Mouse (Mus musculus) myocyte (in vitro differentiated cells): ENCODE measurements around the gene B3gnt8. TPM values are rescaled to one million over a fixed set of nuclear protein-coding genes. Genes with fewer than 3 reads are reported as not detected.

ENCODE experiments used
- H3K27me3 ChIP-seq: one replicate; pipeline ENCODE4 v1.6.1; 2011; ENCODE audit not compliant: control insufficient read depth, insufficient read depth, insufficient read length
- H3K36me3 ChIP-seq: one replicate; pipeline ENCODE4 v1.6.1; 2011; ENCODE audit not compliant: control insufficient read depth, insufficient read depth
- H3K4me2 ChIP-seq: one replicate; pipeline ENCODE4 v1.6.1; 2011; ENCODE audit warnings: low read depth, control low read depth
- H3K4me3 ChIP-seq: one replicate; pipeline ENCODE4 v1.5.1; 2011; ENCODE audit warnings: mild to moderate bottlenecking, control low read depth, moderate library complexity
- H3K79me2 ChIP-seq: one replicate; pipeline ENCODE4 v1.6.1; 2011; ENCODE audit not compliant: control insufficient read depth, insufficient read depth
- H3ac ChIP-seq: one replicate; pipeline ENCODE4 v1.6.1; 2011; ENCODE audit not compliant: control insufficient read depth, insufficient read length
- CEBPB ChIP-seq: IDR thresholded peaks from 2 replicates; pipeline ENCODE4 v1.6.1; 2011; ENCODE audit warnings: mild to moderate bottlenecking, moderate library complexity; ENCODE audit not compliant: poor library complexity, insufficient read depth, severe bottlenecking
- E2F4 ChIP-seq: IDR thresholded peaks from one replicate; pipeline ENCODE4 v1.6.1; 2011; ENCODE audit warnings: mild to moderate bottlenecking, control low read depth, moderate library complexity; ENCODE audit not compliant: insufficient read depth
- MAX ChIP-seq: IDR thresholded peaks from one replicate; pipeline ENCODE4 v1.6.1; 2011; ENCODE audit warnings: low read depth, mild to moderate bottlenecking, control low read depth
- MYOD1 ChIP-seq, 3 experiments: IDR thresholded peaks; one replicate each; pipeline ENCODE4 v1.6.1; 2011; ENCODE audit warnings: control low read depth in 2 of 3, low read depth in 2 of 3, mild to moderate bottlenecking in 2 of 3, moderate library complexity in 1 of 3; ENCODE audit not compliant: insufficient read length in 2 of 3, control insufficient read depth in 1 of 3
- MYOG ChIP-seq, 3 experiments: IDR thresholded peaks; one replicate each; pipeline ENCODE4 v1.6.1; 2011; ENCODE audit warnings: control low read depth in 2 of 3, low read depth in 2 of 3, mild to moderate bottlenecking in 2 of 3; ENCODE audit not compliant: insufficient read length in 2 of 3, control insufficient read depth in 1 of 3, insufficient read depth in 1 of 3
- POLR2A ChIP-seq: IDR thresholded peaks from one replicate; pipeline ENCODE4 v1.6.1; 2011; ENCODE audit warnings: low read depth, mild to moderate bottlenecking, control low read depth, moderate library complexity; ENCODE audit not compliant: insufficient read length
- POLR2AphosphoS2 ChIP-seq: IDR thresholded peaks from one replicate; pipeline ENCODE4 v1.6.1; 2011; ENCODE audit warnings: low read depth, control low read depth; ENCODE audit not compliant: insufficient read length
- REST ChIP-seq: IDR thresholded peaks from one replicate; pipeline ENCODE4 v1.6.1; 2011; ENCODE audit warnings: mild to moderate bottlenecking, control low read depth, moderate library complexity; ENCODE audit not compliant: insufficient read depth, insufficient read length
- SRF ChIP-seq: IDR thresholded peaks from one replicate; pipeline ENCODE4 v1.6.1; 2011; ENCODE audit warnings: low read depth; ENCODE audit not compliant: control insufficient read depth, insufficient read length
- TCF12 ChIP-seq: IDR thresholded peaks from one replicate; pipeline ENCODE4 v1.6.1; 2011; ENCODE audit warnings: mild to moderate bottlenecking, control low read depth; ENCODE audit not compliant: poor library complexity, insufficient read depth, severe bottlenecking
- TCF3 ChIP-seq: IDR thresholded peaks from one replicate; pipeline ENCODE4 v1.6.1; 2011; ENCODE audit warnings: low read depth, control low read depth; ENCODE audit not compliant: insufficient read length
- USF1 ChIP-seq: IDR thresholded peaks from one replicate; pipeline ENCODE4 v1.6.1; 2011; ENCODE audit warnings: low read depth, mild to moderate bottlenecking, control low read depth, moderate library complexity
- polyA plus RNA-seq: library from polyadenylated mRNA; unstranded; fragments of >200 nt; fragmentation: generic; extraction: Trizol; gene quantifications from one replicate; pipeline ENCODE4 v1.2.1, GENCODE M21; 2012; ENCODE audit warnings: missing spikeins

B3gnt8 gene
- polyA plus RNA-seq, 1 experiment = 3.1 TPM

GRCm38 (mm10) chr7:25610056-25610455, 16.4 kb upstream of the B3gnt8 start:
- no peaks in the 10 kb centered on the region for H3K79me2 ChIP-seq
- no peak for TF ChIP-seq MYOD1 (IDR thresholded peaks at IDR 0.05; ENCODE audit: control insufficient read depth in 1 of 3, insufficient read length in 2 of 3, low read depth in 2 of 3)
- no peak for TF ChIP-seq REST
- TF ChIP-seq CEBPB = no peak
- no peak for TF ChIP-seq MAX
- no peak for TF ChIP-seq E2F4
- TF ChIP-seq TCF12 = no peak
- no peak for TF ChIP-seq POLR2A
- TF ChIP-seq SRF = no peak
- TF ChIP-seq USF1 = no peak
- no peak for TF ChIP-seq TCF3
- TF ChIP-seq MYOG (IDR thresholded peaks at IDR 0.05; ENCODE audit: control insufficient read depth in 1 of 3, insufficient read depth in 1 of 3, insufficient read length in 2 of 3, low read depth in 2 of 3) = no peak
- TF ChIP-seq POLR2AphosphoS2 = no peak
- no peak overlapping the region for H3K4me2 ChIP-seq
- H3K36me3 ChIP-seq = no peaks in the 10 kb centered on the region
- H3K27me3 ChIP-seq = peaks cover 46% of the 10 kb centered on the region
- no peak overlapping the region for H3ac ChIP-seq
- no peak overlapping the region for H3K4me3 ChIP-seq

- no peak for TF ChIP-seq USF1
- TF ChIP-seq MYOD1 (IDR thresholded peaks at IDR 0.05; ENCODE audit: control insufficient read depth in 1 of 3, insufficient read length in 2 of 3, low read depth in 2 of 3) = no peak
- no peak for TF ChIP-seq POLR2A
- Histone ChIP-seq H3K79me2 (no peaks in the 10 kb centered on the region), H3K27me3 (peaks cover 47% of the 10 kb centered on the region), H3ac (no peak overlapping the region), H3K36me3 (no peaks in the 10 kb centered on the region), H3K4me3 (no peak overlapping the region), H3K4me2 (no peak overlapping the region)
Observed at GRCm38 (mm10) chr7:25611501-25611900, 15.0 kb upstream of the B3gnt8 start.

GRCm38 (mm10) chr7:25614086-25614485, 12.4 kb upstream of the B3gnt8 start:
- H3K4me3 ChIP-seq = no peak overlapping the region
- H3K79me2 ChIP-seq = no peaks in the 10 kb centered on the region
- TF ChIP-seq E2F4 = no peak
- TF ChIP-seq SRF = no peak
- no peak for TF ChIP-seq REST
- TF ChIP-seq USF1 = no peak
- TF ChIP-seq TCF12 = no peak
- TF ChIP-seq TCF3 = no peak
- H3K4me2 ChIP-seq = no peak overlapping the region
- H3K27me3 ChIP-seq = peaks cover 34% of the 10 kb centered on the region
- H3ac ChIP-seq = no peak overlapping the region
- no peaks in the 10 kb centered on the region for H3K36me3 ChIP-seq

- no peak overlapping the region for H3K4me3 ChIP-seq
- peaks cover 34% of the 10 kb centered on the region for H3K27me3 ChIP-seq
- H3ac ChIP-seq = no peak overlapping the region
- TF ChIP-seq POLR2AphosphoS2 (no peak), MYOG (IDR thresholded peaks at IDR 0.05; ENCODE audit: control insufficient read depth in 1 of 3, insufficient read depth in 1 of 3, insufficient read length in 2 of 3, low read depth in 2 of 3) (no peak), MYOD1 (IDR thresholded peaks at IDR 0.05; ENCODE audit: control insufficient read depth in 1 of 3, insufficient read length in 2 of 3, low read depth in 2 of 3) (no peak), USF1 (no peak), POLR2A (no peak), MAX (no peak), TCF12 (no peak), CEBPB (no peak), E2F4 (no peak), SRF (no peak)
- H3K4me2 ChIP-seq = no peak overlapping the region
- no peaks in the 10 kb centered on the region for H3K79me2 ChIP-seq
- H3K36me3 ChIP-seq = no peaks in the 10 kb centered on the region
Observed at GRCm38 (mm10) chr7:25614831-25615705, 11.4 kb upstream of the B3gnt8 start.

- Histone ChIP-seq H3K4me3 (no peak within 1 kb of the TSS), H3ac (no peak within 1 kb of the TSS), H3K79me2 (no peaks in the 10 kb centered on the region), H3K36me3 (no peaks in the 10 kb centered on the region), H3K4me2 (no peak within 1 kb of the TSS), H3K27me3 (peaks cover 31% of the 10 kb centered on the region)
- TF ChIP-seq MYOG (IDR thresholded peaks at IDR 0.05; ENCODE audit: control insufficient read depth in 1 of 3, insufficient read depth in 1 of 3, insufficient read length in 2 of 3, low read depth in 2 of 3) = no peak
- TF ChIP-seq TCF3 = no peak
- no peak for TF ChIP-seq POLR2AphosphoS2
- no peak for TF ChIP-seq USF1
- TF ChIP-seq CEBPB = no peak
- TF ChIP-seq TCF12 = no peak
- TF ChIP-seq MAX = no peak
- TF ChIP-seq POLR2A = no peak
- TF ChIP-seq E2F4 = no peak
- TF ChIP-seq REST = no peak
- no peak for TF ChIP-seq MYOD1 (IDR thresholded peaks at IDR 0.05; ENCODE audit: control insufficient read depth in 1 of 3, insufficient read length in 2 of 3, low read depth in 2 of 3)
- no peak for TF ChIP-seq SRF
Observed at GRCm38 (mm10) chr7:25615706-25616011, 10.8 kb upstream of the B3gnt8 start, which contains the start of gene Erich4. Gene Erich4, minus strand, starts transcription at chr7:25615892.
